Mouse (Mus musculus): ENCODE data around the gene Amotl1. TPM values are rescaled to one million over a fixed set of nuclear protein-coding genes. Genes with fewer than 3 reads are reported as not detected.
"Not testable (repeated sequence)": the region's sequence is repeated elsewhere in the genome, so short reads cannot be mapped to it uniquely, and the experiment has no call there.

Gene Amotl1
- 10.6 and 11.9 TPM in 2 replicates for polyA plus RNA-seq (2015; fragmentation: Nextera tagmentation; extraction: Ambion mirVana)

DNA sequence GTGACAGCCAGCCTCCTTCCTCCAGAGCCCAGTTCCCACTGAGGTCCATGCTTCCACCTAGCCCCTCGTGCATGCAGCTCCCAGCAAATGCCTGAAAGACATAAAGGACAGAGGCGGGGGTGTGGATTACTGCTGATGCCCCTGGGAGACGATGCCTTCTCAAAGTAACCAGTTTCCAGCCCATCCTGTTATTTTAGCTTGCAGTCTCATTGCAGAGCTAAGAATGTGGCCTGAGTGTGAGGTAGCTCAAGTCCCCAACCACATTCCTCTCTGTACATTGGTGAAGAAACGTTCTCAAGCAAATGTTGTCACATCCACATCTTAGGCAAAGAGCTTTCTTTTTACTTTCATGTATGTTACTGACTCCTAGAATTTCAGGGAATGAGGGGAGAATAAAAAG, at the start of gene Amotl1:
Gene Amotl1, minus strand, starts transcription at position 101 of the 400 bp plus-strand sequence.
- no peak within 1 kb of the TSS for H3K27ac ChIP-seq
- H3K9ac ChIP-seq = no peak within 1 kb of the TSS
- 60% methylated on average over 4 of the region's 4 CpGs for WGBS
- no peaks in the 10 kb centered on the region for H3K9me3 ChIP-seq (replicated peaks)
- H3K4me1 ChIP-seq = peaks cover 17% of the 10 kb centered on the region
- no peak within 1 kb of the TSS for H3K4me2 ChIP-seq
- no peak for ATAC-seq
- H3K36me3 ChIP-seq (ENCODE audit: poor library complexity, severe bottlenecking) = no peaks in the 10 kb centered on the region
- H3K27me3 ChIP-seq = no peaks in the 10 kb centered on the region
- no peak within 1 kb of the TSS for H3K4me3 ChIP-seq

GRCm38 (mm10) chr9:14689376-14690108, 44.7 kb upstream of the Amotl1 start:
- Histone ChIP-seq H3K36me3 (ENCODE audit: poor library complexity, severe bottlenecking) (no peaks in the 10 kb centered on the region), H3K4me3 (no peak overlapping the region), H3K9ac (no peak overlapping the region), H3K27ac (no peak overlapping the region), H3K4me1 (no peaks in the 10 kb centered on the region), H3K4me2 (no peak overlapping the region), H3K9me3 (replicated peaks) (no peaks in the 10 kb centered on the region), H3K27me3 (no peaks in the 10 kb centered on the region)
- 81% methylated on average over 12 of the region's 12 CpGs for WGBS
- ATAC-seq = no peak

DNA sequence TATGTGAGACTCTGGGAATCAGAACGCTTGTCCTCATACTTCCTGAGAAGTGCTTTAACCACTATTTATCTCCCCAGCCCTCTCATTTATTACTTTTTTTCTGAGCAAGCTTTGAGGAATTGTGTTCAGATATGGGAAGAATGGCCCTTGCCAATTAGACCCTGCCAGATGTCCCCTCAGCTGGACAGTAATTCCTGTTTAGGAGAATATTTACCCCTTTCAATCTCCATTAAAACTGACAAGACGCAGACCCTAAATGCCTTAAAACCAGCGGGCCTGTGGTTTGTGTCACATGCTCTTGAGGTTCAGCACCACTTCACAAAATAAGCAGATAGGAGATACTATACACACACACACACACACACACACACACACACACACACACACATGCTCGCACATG, 39.5 kb upstream of the Amotl1 start:
- no peak overlapping the region for H3K4me3 ChIP-seq
- H3K4me2 ChIP-seq = no peak overlapping the region
- H3K9me3 ChIP-seq (replicated peaks) = no peaks in the 10 kb centered on the region
- H3K27me3 ChIP-seq = no peaks in the 10 kb centered on the region
- no peak for ATAC-seq
- H3K9ac ChIP-seq = no peak overlapping the region
- no peaks in the 10 kb centered on the region for H3K4me1 ChIP-seq
- no peaks in the 10 kb centered on the region for H3K36me3 ChIP-seq (ENCODE audit: poor library complexity, severe bottlenecking)
- 68% methylated on average over 4 of the region's 4 CpGs for WGBS
- no peak overlapping the region for H3K27ac ChIP-seq

GRCm38 (mm10) chr9:14682741-14683140, 37.9 kb upstream of the Amotl1 start:
- Histone ChIP-seq H3K36me3 (ENCODE audit: poor library complexity, severe bottlenecking) (no peaks in the 10 kb centered on the region), H3K9me3 (replicated peaks) (peaks cover 2% of the 10 kb centered on the region; the same call in 1 of the 2 replicates), H3K4me3 (no peak overlapping the region), H3K27ac (no peak overlapping the region), H3K4me2 (no peak overlapping the region), H3K4me1 (no peaks in the 10 kb centered on the region), H3K9ac (no peak overlapping the region), H3K27me3 (no peaks in the 10 kb centered on the region)
- no peak for ATAC-seq

- Histone ChIP-seq H3K36me3 (ENCODE audit: poor library complexity, severe bottlenecking) (no peaks in the 10 kb centered on the region), H3K27ac (no peak overlapping the region), H3K27me3 (no peaks in the 10 kb centered on the region), H3K4me3 (no peak overlapping the region), H3K9ac (no peak overlapping the region), H3K9me3 (replicated peaks) (peaks cover 2% of the 10 kb centered on the region; the same call in 1 of the 2 replicates), H3K4me1 (no peaks in the 10 kb centered on the region), H3K4me2 (no peak overlapping the region)
- no peak for ATAC-seq
- 57% methylated on average over 2 of the region's 2 CpGs for WGBS
Observed at GRCm38 (mm10) chr9:14680584-14680983, 35.7 kb upstream of the Amotl1 start.

DNA sequence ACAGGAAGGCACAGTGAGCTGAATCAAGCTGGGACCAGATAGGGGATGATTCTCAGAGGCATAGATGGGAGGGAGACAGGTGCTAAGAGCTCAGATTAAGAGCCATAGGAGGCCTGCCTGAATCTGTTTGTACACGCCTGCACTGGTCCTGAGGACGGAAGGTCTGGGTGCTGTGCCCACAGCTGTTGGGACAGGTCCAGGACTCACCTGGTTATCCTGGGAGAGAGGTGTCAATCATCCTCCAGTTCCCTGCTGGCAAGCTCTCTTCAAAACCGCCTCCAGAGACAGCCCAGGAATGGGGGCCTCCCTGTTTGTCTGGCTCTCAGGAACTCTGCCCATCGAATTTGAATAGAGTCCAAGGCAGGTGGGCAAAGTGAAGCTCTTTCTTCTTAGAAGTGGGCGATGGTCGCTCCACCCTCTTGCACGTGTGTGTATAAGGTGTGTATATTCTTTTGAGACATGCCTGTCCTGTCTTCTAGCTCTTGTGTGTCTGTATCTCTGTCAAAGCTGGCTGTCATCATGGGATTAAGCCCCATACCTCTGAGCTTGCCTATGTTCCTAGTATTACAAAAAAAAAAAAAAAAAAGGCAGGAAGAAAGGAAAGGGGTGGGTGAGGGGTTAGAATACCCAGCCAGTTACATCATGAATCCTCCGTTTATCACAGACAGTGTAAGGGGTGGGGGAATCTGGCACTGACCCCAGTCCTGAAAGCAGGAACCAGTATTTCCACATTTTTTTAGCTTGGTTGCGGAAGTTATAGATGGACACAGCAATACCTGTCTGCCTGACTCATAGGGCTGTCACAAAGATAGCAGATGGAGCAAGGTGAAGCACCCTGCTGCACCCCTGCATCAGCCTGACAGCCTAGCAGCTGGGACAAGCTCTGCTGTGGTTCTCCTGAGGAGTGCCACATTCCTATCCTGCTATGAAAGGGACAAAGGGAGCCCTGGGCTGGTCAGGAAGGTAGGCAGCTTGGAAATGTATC, 31.1 kb upstream of the Amotl1 start:
- peaks cover 2% of the 10 kb centered on the region; the same call in 1 of the 2 replicates for H3K9me3 ChIP-seq (replicated peaks)
- no peak for ATAC-seq
- no peaks in the 10 kb centered on the region for H3K27me3 ChIP-seq
- H3K9ac ChIP-seq = no peak overlapping the region
- H3K4me3 ChIP-seq = no peak overlapping the region
- no peak overlapping the region for H3K4me2 ChIP-seq
- H3K27ac ChIP-seq = no peak overlapping the region
- no peaks in the 10 kb centered on the region for H3K4me1 ChIP-seq
- 57% methylated on average over 9 of the region's 9 CpGs for WGBS
- no peaks in the 10 kb centered on the region for H3K36me3 ChIP-seq (ENCODE audit: poor library complexity, severe bottlenecking)

GRCm38 (mm10) chr9:14674506-14674905, 29.6 kb upstream of the Amotl1 start:
- no peak overlapping the region for H3K9ac ChIP-seq
- no peak for ATAC-seq
- H3K4me1 ChIP-seq = no peaks in the 10 kb centered on the region
- 90% methylated on average over 8 of the region's 8 CpGs for WGBS
- H3K27me3 ChIP-seq = no peaks in the 10 kb centered on the region
- no peaks in the 10 kb centered on the region for H3K36me3 ChIP-seq (ENCODE audit: poor library complexity, severe bottlenecking)
- no peak overlapping the region for H3K27ac ChIP-seq
- no peak overlapping the region for H3K4me2 ChIP-seq
- peaks cover 2% of the 10 kb centered on the region; the same call in 1 of the 2 replicates for H3K9me3 ChIP-seq (replicated peaks)
- H3K4me3 ChIP-seq = no peak overlapping the region

DNA sequence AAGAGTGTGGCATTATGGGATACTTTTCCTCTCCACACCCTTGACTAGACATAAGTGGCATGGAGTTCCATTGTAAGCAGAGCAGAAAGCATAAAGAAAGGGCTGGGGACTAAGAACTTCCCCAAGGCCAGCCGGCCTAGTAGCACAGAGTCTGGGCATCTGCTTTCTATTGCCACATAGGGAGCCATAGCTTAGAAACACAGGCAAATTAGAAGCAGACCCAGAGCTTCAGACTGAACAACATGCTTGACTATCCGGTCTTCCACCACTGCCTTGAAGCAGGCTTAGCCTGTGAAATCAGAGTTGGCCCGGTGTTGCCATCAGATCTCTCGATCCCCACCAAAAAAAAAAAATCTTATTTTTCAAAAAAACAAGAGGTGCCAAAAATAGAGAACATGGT, 28.3 kb upstream of the Amotl1 start:
- H3K36me3 ChIP-seq (ENCODE audit: poor library complexity, severe bottlenecking) = no peaks in the 10 kb centered on the region
- H3K4me3 ChIP-seq = no peak overlapping the region
- H3K9me3 ChIP-seq (replicated peaks) = no peaks in the 10 kb centered on the region
- no peaks in the 10 kb centered on the region for H3K27me3 ChIP-seq
- ATAC-seq = no peak
- H3K9ac ChIP-seq = no peak overlapping the region
- H3K27ac ChIP-seq = no peak overlapping the region
- no peak overlapping the region for H3K4me2 ChIP-seq
- H3K4me1 ChIP-seq = no peaks in the 10 kb centered on the region
- 89% methylated on average over 4 of the region's 4 CpGs for WGBS

GRCm38 (mm10) chr9:14671965-14672364, 27.1 kb upstream of the Amotl1 start:
- H3K9ac ChIP-seq, ATAC-seq: not testable (repeated sequence)

DNA sequence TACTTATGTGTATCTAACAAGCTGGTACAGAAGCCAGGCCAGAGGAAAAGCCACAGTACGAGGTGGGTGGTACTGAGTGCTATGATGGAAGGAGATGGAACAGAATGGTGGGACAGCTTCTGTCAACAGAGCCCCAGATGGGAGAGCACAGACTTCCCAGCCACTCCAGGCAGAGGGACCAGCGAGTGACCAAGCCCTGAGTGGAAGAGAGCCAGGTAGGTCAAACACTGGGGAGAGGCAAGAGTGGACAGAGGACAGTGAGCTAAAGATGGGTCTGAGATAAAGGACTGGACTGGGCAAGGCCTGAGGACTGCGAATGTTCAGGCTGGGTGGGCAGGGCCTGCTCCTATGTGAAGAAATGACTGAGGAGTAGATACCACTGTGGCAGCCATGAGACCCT, 23.5 kb upstream of the Amotl1 start:
- Histone ChIP-seq H3K9ac (no peak overlapping the region), H3K4me3 (no peak overlapping the region), H3K4me1 (no peaks in the 10 kb centered on the region), H3K36me3 (ENCODE audit: poor library complexity, severe bottlenecking) (no peaks in the 10 kb centered on the region), H3K27me3 (no peaks in the 10 kb centered on the region), H3K9me3 (replicated peaks) (no peaks in the 10 kb centered on the region), H3K4me2 (no peak overlapping the region), H3K27ac (no peak overlapping the region)
- no peak for ATAC-seq
- WGBS = 78% methylated on average over 3 of the region's 3 CpGs

More at GRCm38 (mm10) chr9:14671965-14672364, 27.1 kb upstream of the Amotl1 start:
- H3K27ac ChIP-seq; H3K4me3 ChIP-seq; H3K4me1 ChIP-seq; H3K9me3 ChIP-seq (replicated peaks); H3K36me3 ChIP-seq (ENCODE audit: poor library complexity, severe bottlenecking); H3K27me3 ChIP-seq; H3K4me2 ChIP-seq: not testable (repeated sequence)
- 37% methylated on average over 5 of the region's 5 CpGs for WGBS

- WGBS = 90% methylated on average over 3 of the region's 3 CpGs
- no peak overlapping the region for H3K27ac ChIP-seq
- H3K4me2 ChIP-seq = no peak overlapping the region
- H3K4me1 ChIP-seq = no peaks in the 10 kb centered on the region
- H3K9me3 ChIP-seq (replicated peaks) = no peaks in the 10 kb centered on the region
- H3K27me3 ChIP-seq = no peaks in the 10 kb centered on the region
- H3K4me3 ChIP-seq = no peak overlapping the region
- no peak for ATAC-seq
- no peaks in the 10 kb centered on the region for H3K36me3 ChIP-seq (ENCODE audit: poor library complexity, severe bottlenecking)
- H3K9ac ChIP-seq = no peak overlapping the region
Observed at GRCm38 (mm10) chr9:14666071-14666470, 21.2 kb upstream of the Amotl1 start.

- no peak overlapping the region for H3K4me2 ChIP-seq
- H3K4me3 ChIP-seq = no peak overlapping the region
- H3K9me3 ChIP-seq (replicated peaks) = no peaks in the 10 kb centered on the region
- no peaks in the 10 kb centered on the region for H3K36me3 ChIP-seq (ENCODE audit: poor library complexity, severe bottlenecking)
- H3K9ac ChIP-seq = no peak overlapping the region
- H3K27me3 ChIP-seq = no peaks in the 10 kb centered on the region
- H3K27ac ChIP-seq = no peak overlapping the region
- no peak for ATAC-seq
- WGBS = 85% methylated on average over 2 of the region's 2 CpGs
- no peaks in the 10 kb centered on the region for H3K4me1 ChIP-seq
Observed at GRCm38 (mm10) chr9:14663591-14663990, 18.7 kb upstream of the Amotl1 start.

Data from forebrain, embryonic 13.5 days (tissue).